Mouse (Mus musculus) thymus, adult 18-20 months (tissue): Measurements from ENCODE around the gene Sipa1l1.

Source experiments
- DNase-seq, 2 experiments: peaks; one replicate each; pipeline ENCODE4 v3.0.0; 2022; ENCODE audit warnings: mixed read lengths in 2 of 2

The Sipa1l1 gene

DNA sequence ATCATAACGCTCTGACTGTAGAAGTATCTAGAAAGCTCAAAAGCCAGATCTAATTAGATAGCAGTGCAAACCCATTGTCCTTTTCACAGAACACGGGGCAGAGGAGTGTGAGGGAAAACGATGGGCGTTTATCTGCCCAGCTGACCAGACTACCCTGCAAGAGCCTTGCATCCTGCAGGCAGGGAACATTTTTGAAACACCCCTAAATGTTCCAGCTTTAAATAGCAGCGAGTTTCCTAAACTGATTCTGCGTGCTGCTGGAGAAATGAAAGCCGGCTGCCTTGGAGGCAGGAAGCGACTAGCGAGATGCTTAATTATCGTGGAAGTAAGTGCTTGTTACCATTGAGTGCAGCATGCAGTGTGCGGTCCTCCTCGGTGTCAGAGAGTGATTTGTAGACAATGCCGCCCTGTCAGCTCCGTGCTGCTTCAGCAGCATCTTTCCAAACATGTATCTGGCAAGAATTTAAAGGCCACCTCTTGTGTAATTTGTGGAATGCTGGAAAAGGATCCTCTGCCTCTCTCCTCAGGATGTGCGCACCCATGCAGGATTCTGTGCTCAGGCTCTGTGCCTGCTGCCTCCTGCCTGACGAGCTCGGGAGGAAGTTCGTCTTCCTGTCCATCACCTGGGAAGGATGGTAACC is 170.2 kb downstream of the Sipa1l1 start:
- DNase-seq, result no peak

DNA sequence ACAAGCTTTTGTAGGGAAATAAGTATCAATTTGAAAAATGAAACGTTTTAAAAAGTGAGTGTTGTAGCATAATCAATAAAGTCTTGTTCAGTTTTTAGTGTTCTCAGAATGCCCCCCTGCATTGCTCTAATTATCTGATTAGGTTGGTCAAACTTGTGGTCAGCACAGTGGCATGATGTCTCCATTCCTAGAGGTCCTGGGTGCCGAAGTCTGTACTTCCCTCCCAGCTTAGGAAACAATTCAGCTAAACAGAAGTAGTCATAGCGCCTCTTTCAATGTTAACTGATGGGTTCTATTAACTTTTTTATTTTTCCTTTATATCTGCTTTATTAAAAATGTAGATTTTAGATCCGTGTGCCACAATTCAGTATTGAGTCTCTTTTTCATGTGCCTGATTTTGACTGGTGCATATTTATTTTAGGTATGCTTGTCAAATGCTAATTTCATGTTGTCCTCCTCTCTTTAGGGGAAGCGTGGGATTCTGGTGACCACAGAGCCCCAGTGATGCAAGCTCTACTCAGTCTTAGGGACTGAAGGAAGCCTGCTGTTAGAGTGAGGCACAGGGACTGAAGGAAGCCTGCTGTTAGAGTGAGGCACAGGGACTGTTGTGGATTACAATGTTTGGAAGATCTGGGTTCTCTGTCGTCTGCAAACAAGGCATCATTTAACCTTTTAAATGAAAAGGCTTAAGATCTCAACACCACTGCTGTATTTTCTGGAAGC is 171.2 kb downstream of the Sipa1l1 start:
- no peak for DNase-seq

DNA sequence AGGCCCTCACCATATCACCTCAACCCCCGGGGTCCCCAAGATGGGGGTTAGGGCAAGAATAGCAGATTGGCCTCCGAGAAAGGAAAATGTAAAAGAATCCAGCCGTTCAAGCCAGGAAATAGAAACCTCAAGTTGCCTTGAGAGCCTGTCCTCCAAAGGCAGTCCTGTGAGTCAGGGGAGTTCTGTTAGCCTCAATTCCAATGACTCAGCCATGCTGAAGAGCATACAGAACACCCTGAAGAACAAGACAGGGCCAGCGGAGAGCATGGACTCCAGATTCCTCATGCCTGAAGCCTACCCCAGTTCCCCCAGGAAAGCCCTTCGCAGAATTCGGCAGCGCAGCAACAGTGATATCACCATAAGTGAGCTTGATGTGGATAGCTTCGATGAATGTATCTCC is 172.1 kb downstream of the Sipa1l1 start:
- no peak for DNase-seq

DNA sequence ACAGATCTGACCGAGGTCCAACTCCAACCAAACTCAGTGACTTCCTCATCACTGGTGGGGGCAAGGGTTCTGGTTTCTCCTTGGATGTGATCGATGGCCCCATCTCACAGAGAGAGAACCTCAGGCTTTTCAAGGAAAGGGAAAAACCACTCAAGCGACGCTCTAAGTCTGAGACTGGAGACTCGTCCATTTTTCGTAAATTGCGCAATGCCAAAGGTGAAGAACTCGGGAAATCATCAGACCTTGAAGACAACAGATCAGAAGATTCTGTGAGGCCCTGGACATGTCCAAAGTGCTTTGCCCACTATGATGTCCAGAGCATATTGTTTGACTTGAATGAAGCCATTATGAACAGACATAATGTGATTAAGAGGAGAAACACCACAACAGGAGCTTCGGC is 172.6 kb downstream of the Sipa1l1 start:
- DNase-seq, result no peak

DNA sequence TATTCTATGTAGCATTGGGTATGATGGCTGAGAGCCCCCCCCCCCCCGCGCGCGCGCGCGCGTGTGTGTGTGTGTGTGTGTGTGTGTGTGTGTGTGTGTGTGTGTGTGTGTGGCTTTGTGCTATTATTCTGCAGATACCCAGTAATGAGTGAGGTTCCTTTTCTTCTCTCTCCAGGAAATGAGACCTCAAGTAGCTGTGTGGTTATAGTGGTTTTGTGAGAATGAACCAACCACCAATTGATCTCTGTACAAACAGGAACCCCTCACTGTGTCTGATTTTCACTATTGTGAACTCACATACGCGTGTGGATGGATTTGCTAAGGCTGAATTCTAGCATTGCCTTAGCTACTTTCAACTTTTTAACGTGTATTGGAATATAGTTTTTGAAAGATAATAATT is 181.0 kb downstream of the Sipa1l1 start:
- peak in 1 of 2 experiments; percentile 13 for DNase-seq

DNA sequence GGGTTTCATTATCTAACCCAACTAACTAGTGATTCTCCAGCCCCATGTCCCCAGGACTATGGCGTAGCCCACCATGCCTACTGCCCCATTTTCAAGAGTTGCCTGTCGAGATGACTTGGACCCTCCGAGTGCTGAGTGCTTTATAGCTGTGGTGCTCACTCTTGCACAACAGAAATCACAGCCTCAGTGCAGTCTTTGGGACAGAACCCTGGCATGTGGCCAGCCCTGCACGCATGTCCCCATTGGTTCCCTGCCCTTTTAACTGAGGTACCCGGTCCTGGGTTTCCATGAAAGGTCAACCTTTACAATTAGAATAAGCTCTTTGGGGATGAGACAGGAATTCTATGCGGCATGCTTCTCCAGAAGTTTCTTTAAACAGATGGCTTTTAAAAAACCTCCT is 181.8 kb downstream of the Sipa1l1 start:
- no peak for DNase-seq

DNA sequence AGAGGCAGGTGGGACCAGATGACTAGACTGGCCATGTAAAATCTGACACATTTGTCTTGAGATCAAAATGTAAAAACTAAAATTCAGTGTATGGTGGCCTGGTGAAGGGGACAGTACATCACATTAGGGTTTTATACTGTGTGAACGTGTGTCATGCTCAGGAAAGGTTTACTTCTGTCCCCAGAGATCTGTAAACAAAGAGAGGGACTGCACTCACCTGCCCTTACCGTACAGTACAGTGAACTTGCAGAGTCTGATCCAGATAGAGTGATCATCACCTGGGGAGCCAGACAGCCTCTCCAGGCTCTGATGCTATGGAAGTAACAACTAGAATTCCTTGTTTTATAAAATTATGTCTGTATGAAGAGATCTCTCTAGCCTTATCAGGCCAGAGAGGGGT is 184.5 kb downstream of the Sipa1l1 start:
- DNase-seq, result no peak

DNA sequence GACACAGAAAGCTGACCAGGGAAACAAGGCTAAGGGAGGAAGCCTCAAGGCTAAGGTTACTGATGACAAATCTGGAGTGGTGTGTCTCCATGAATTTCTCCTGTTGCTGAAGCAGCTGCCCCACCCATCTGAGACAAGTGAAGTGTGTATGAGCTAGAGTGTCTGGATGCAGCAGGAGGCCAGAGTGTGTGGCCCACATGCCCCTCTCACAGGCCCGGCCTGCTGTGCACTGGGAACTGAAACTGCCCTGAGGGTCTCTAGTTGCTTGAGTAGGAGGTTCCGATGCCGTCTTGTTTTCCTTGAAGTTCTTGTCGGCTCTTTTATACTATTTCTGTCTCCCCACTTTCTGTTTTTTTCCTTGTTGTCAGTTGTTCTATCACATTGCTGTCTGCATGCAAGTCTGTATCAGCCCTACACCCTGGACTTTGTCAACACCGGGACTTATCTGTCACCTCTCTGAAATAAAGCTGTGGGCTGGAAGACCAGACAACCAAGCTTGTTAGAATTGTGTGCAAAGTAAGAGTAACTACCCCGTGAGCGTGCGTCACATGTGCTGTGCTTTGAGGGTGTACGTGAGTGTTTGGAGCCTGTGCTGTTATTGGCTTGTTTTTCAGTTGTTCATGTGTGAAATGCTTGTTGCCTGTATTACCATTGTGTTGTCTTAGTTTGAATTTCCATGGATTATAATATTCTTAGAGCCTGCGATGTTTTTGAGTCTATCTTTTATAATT is 186.5 kb downstream of the Sipa1l1 start:
- no peak for DNase-seq

DNA sequence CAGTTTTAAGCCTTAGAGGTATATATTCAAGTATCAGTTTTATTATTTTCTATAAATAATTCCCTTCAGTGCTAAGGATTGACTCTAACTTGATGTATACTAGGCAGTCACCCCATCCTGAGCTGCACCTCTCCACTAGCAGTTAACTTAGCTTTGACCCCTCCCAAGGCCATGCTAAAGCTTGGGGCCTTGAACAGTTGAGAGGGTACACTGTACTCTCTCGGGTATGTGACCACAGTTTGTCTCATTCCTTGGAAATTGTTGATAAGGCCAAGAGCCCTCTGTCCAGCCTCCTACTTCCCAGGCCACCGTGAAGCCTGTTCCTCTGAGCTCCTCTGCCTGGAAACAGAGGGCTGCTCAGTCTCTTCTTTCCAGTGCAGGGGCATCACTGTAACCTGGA is 187.4 kb downstream of the Sipa1l1 start:
- DNase-seq, result no peak

DNA sequence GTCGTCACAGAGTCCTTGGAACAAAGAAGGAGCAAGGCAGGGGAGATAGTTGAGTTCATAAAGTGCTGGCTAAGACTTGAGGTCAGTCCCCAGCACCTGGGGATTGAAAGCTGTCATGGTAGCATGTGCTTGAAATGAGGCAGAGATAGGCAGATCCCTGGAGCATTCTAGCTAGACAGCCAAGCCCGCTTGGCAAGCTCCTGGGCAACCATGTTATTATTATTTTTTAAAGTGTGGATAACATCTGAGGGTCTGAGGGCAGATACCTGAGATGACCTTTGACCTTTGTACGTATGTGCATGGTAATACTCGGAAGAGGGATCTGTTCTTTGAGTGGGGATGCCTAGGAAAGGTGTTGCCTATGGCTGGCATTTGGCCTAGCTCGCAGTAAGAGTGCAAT is 188.3 kb downstream of the Sipa1l1 start:
- DNase-seq, result no peak

DNA sequence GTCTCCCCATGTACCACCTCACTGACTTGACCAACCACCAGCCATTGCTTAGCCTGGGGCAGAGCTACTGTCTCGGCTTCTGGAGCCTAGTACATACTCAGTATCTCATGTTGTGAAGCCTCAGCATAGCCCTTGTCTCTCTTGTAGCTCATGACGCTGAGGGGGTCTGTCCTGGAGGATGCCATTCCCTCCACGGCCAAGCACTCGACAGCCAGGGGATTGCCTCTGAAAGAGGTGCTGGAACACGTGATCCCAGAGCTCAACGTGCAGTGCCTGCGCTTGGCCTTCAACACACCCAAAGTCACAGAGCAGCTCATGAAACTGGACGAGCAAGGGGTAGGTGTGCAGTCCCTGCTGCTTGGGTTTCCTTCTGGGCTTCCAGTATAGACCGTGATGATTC is 193.7 kb downstream of the Sipa1l1 start:
- DNase-seq, result no peak

DNA sequence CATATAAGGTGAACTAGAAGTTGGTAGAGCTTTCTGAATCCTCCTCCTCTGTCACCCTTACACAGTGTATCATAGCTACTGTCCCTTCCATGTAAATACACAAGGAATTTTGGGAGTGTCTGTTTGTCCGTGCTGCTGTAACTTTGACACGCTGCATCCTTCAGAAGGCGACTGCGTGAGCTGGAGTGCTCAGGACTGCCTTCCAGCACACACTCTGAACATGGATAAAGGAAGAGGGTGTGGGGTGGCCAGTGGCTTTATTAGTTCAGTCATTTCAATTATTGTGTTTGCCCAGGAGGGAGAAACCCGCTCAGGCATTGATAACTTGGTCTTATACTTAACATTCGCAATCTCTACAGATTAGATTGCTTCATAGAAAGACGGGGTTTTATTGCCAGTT is 195.1 kb downstream of the Sipa1l1 start:
- no peak for DNase-seq

DNA sequence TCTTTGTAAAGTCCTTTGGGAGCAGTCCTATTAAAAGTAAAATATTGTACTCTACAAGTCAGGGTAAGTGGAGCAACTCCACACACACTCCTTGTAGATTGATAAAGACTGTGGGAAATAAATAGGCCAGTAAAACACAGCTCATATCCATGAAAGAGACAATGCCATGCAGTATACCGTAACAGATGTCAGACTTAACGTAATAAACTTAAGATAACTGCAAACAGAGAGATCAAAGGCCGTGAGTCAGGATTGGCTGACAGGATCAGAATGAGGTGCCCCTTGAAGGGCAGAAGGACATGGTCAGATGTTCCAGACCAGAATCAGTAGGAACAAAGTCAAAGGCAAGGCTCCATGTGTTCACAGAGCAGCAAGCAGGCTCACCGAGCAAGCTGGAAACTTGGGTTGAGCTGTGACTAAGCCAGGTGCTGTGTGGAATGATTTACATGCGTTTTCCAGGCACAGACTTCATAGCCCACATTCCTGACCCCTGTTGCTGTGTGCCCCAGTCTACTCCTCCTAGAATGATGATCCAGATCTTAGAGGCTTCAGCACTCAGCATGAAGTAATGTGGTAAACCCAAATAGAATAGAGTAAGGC is 196.3 kb downstream of the Sipa1l1 start:
- DNase-seq, result no peak

DNA sequence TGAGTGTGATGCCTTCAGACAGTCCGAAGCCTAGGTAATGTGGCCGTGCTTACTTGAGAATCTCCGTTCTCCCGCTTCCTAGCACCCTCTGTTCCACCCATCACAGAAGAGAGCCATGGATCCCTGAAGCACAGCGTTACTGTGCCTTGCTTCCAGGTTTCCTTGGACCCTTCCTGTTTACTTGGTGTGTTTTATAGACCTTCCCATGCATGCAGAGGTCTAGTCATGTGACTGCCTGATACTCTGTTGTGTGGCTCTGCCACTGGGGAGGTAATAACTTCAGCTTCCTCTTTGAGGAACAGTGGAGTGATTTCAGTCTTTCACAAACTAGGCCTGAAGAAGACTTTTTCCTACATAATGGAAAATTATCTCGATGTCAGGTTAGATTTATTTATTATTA is 197.6 kb downstream of the Sipa1l1 start:
- DNase-seq, result no peak

DNA sequence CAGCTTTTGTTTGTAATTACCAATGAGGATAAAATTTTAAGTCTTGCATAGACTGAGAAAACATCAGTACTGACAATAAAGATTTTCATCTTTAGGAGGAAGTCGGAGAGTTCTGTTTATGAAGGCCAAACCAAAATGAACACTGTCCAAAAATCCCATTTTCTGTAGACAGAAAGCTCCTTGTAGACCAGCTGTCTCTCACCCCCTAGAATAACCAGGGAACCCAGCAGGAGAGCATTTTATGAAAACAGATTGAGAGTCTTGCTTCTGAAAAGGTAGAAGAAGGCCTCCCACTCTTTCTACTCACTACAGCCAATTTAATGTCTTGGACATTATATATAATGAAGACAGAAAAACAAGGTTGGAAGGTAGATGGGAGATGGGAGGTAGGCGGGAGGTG is 198.2 kb downstream of the Sipa1l1 start:
- DNase-seq, result no peak

DNA sequence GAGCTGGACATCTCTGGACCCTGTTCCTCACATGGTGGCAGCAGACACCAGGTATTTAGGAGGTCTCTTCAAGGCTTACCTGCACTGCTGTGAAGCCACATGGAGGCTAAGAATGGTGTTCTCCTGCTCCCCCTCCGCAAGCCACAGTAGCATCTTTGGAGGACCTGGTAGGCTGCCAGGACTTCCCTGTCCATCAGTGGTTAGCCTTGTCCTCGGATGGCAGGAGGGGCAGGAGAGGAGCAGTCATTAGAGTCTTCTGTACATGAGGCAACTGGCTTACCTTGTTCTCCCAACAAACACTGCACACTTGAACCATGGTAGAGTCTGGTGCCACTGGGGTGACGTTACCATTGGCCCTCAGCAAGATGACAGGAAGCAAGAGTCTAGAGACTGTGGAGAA is 198.9 kb downstream of the Sipa1l1 start:
- no peak for DNase-seq

DNA sequence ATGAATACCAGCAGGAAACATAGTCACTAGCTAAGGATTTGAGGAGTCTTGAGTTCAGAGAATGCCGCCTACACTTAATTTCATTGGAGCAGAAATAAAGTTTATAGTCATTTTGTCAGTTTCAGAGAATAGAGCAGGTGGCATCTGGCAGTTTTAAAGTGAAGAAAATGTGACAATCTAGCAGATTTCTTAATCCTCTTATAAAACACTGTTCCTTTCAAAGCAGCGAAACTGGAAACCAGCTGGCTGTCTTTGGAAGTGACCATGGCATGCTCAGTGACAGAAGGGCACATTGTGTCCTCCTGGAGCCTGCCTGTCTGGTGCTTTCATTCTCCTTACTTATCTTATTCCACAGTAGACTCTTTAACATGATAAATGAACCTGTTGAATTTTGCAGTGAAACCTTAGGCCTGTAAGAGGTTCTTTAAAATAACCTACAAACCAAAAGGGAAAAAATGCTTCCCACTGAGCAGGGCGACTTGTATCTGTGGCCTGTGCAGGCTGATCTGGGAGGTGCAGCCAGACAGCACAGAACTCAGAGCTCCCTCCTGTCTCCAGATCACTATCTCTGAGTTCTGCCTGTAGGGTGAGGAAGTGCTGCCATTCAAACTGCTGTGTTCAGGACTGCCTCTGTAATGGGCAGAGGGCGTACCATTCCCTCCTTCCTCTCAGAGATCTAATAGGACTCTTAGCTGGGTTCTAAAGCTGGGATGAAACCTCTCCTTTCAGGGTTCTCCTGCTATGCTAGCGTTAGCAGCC is 200.5 kb downstream of the Sipa1l1 start:
- no peak for DNase-seq

DNA sequence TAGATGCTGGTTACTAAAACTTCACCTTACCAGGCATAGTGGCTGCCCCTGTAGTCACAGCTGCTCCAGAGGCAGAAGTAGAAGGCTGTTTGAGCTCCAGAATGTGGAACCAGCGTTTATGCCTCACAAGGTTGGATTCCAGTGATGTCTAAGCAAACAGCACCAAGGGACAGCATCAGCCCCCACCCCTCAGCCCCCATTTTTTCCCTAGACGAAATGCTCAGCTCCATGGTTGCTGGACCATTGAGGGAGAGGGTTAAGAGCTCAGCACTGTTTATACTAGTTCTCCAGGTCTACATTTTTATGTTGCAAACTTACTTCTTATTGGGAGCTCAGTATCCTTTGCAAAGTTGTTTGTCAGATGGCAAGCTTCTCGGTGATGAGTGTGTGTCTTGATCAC is 202.1 kb downstream of the Sipa1l1 start:
- no peak for DNase-seq

DNA sequence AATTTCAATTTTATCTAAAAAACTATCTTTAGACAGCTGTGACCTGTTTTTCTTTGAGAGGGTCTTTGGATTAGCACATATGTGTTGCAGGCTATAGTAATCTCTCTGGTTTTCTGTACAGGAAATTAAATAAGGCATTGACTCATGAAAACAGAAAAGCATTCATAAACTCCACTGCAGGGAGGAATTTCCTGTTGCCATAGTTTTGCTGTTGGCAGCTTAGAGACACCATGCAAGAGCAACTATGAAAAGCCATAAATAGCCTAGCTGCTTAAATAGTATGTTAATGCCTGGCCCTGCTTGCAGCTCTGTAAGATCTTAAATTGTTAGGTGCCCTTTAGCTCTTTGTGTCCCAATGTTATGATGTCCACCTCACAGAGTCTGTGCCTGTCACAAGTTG is 204.9 kb downstream of the Sipa1l1 start:
- no peak for DNase-seq

DNA sequence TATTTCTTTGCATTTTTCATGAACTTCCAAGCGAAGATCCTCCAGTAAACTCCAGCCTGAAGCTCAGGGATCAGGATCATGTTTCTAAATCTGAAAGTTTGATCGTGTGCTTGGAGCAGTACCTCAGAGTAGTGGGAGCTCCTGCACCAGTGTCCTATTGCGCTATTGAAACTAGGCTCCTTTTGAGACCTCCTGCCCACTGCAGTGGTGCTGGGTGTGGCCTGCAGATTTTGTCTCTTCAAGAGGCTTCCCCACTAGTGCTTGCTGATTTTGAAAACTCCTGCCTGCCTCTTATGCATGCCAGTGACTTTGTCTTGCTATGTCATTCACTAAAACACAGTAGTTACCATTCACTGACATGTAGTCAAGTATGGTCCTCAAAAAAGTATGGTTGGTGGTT is 213.8 kb downstream of the Sipa1l1 start:
- no peak for DNase-seq

DNA sequence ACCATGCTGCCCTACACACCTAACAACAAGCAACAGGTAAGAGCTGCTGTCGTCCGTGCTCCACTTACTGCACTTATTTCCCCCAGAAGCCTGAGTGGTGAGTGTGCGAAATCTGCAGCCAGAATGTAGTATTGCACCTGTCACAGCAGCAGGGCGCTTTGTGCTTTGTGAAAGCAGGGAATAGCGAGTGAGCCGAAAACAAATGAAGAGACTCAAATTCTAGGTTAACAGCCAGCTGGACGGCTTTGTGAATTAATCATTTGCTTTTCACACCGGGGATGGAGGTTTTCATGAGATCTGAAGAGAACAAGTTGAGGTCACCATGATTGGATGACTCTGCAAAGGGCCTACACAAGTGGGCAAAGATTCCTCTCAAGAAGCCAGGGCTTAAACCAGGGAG is 215.6 kb downstream of the Sipa1l1 start:
- DNase-seq, result no peak

DNA sequence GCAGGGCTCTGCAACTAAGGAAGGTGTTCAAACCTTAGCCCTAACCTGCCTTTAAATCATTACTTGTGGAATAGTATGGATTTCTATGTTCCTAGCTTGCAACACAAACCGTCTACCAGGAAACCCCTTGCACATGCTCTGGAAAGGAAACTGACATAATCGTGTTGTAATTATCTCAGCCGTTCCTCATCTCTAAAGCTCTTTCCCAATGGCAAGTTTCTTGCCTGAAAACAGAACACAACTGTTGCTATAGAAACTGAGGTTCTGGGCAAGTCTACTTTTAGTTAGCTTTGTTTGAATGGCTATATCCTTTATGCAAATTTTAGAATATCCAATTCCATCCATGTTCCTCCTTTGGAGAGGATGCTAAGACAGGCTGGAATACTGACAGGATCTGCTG is 217.9 kb downstream of the Sipa1l1 start:
- DNase-seq, result no peak

DNA sequence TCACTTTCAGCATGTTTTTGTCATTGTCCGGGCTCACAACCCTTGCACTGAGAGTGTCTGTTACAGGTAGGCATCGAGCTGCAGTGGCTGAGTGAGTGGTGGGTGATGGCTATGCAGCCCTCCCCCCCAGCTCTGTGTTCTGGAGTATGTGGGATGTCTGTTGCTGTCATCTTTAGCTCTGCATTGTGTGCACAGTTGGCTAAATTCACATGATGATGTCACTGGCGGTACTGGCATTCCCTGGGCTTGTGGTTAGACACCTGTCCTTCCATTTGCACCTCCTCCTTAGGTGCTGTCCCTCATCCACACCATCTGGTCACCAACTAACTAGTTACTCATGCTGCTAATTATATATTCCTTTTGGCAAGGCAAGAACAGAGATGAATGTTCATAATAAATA is 218.5 kb downstream of the Sipa1l1 start:
- no peak for DNase-seq
